Mouse (Mus musculus): ENCODE data around the gene Hoxb2.

The Hoxb2 gene

GRCm38 (mm10) chr11:96334998-96335397, 15.3 kb upstream of the Hoxb2 start:
- no peak for DNase-seq (ENCODE audit: low spot score in 2 of 2)

DNA sequence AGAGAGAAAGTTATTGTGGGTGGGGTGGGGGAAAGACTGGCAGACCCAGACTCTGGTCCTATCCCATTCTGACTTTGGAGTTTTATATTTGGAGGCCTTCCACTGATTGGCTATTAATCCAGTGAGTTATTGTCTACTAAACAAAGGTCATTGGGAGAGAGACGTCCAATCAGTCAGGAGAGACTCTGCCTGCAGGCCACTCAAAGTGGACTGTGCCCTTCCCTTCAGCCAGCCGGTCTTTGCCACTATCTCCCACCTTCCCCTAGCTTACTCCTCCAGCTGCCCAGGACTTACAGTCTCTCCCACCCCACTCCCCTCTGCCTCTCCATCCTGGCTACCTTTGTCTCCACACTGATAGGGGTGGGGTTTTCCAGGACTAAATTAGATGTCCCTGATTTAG, 13.7 kb upstream of the Hoxb2 start:
- DNase-seq (ENCODE audit: low spot score in 2 of 2): no peak

DNA sequence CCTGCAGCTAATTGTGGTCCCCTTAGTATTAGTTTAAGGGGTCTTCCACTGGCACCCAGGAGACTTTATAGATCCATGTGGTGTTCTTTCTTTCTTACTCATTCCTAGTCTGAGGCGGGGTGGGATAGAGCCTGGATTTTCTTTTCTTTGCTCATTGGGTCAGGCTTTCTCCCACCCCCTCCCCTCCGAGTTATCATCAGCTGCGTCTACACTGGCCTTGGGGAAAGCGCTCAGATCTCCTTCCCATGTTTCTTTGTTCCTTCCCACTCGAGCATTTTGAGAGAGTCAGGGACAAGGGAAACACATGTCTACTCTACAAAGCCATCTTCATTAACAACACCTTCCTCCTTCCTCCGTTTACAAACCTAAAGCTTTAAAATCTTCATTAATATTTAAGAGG, 13.3 kb upstream of the Hoxb2 start:
- DNase-seq (ENCODE audit: low spot score in 2 of 2): no peak

- DNase-seq (ENCODE audit: low spot score in 2 of 2): no peak
Observed at GRCm38 (mm10) chr11:96338957-96339855, 11.1 kb upstream of the Hoxb2 start.

DNA sequence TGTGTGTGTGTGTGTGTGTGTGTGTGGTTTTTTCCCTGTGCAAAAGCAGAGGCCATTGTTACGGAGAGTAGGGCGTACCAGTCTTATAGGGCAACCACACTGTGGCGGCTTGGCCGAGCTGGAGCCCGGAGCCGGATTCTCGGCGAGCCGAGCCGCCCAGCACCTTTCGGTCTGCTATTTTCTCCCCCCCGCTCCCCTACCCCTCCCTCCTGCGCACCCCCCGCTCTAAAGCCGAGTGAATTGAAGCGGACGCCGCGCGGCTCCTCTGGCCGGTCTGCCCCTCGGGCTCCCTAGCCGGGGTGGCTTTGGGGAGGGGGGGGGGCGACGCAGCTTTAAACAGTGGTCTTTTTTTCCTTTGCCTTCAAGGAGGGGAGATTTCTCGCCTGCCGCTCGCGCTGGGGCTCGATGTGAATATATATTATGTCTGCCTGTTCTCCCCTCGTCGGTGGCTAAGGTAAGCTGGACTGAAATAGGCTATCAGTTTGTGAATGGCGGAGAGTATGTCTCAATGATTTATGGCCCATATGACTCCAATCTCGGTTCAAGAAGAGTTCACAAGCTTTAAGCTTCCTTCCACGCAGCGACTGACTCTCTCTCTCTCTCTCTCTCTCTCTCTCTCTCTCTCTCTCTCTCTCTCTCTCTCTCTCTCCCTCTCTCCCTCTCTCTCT, 9.5 kb upstream of the Hoxb2 start:
- no peak for DNase-seq (ENCODE audit: low spot score in 2 of 2)

GRCm38 (mm10) chr11:96341701-96342575, 8.4 kb upstream of the Hoxb2 start:
- no peak for DNase-seq (ENCODE audit: low spot score in 2 of 2)

DNA sequence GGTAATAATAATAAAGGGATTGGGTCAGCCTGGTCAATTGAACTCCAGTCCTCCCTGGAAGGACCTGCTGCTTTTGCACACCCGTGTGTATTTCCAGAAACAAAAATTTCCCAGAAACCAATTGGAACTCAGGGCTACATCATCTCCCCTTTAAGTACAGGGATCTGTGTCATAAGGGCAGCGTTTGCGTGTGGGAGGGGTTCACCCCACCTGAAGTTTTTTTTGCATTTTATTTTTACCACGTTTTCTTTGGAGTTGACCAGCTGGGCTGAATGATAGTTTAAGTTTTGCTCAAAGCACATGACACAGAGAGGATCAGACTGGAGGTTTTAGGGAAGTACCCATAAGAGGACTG, 7.8 kb upstream of the Hoxb2 start:
- no peak for DNase-seq (ENCODE audit: low spot score in 2 of 2)

DNA sequence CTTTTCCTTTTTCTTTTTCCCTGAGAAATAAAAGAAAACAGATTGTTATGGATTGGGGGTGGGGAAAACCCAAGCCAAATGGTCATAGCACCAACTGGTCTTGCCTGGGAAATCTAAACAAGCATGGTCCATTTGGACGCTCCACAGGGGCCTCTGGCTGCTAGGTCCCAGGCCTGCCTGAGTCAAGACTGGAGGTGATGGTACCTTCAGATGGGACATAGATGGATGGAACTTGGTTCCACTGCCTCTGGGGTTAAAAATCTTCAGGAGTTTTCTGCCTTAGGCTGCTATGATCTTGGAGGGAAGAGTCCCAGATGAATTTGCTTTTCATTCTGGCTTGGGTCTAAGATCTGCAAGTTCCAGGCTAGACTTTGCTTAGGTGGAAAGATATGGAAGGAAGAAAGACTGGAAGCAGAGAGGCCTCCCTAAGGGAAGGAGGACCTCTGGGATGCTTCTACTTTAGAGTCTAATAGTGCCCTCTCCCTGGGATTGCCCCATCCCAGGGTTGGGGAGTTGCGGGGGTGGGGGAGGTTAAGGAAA, 7.0 kb upstream of the Hoxb2 start:
- no peak for DNase-seq (ENCODE audit: low spot score in 2 of 2)

- no peak for DNase-seq (ENCODE audit: low spot score in 2 of 2)
Observed at GRCm38 (mm10) chr11:96344061-96344877, 6.1 kb upstream of the Hoxb2 start.

GRCm38 (mm10) chr11:96344878-96345159, 5.5 kb upstream of the Hoxb2 start:
- no peak for DNase-seq (ENCODE audit: low spot score in 2 of 2)

- DNase-seq (ENCODE audit: low spot score in 2 of 2): no peak
Observed at GRCm38 (mm10) chr11:96345220-96345892, 5.0 kb upstream of the Hoxb2 start.

- DNase-seq (ENCODE audit: low spot score in 2 of 2): no peak
Observed at GRCm38 (mm10) chr11:96345893-96346806, 4.2 kb upstream of the Hoxb2 start.

- DNase-seq (ENCODE audit: low spot score in 2 of 2): no peak
Observed at GRCm38 (mm10) chr11:96346916-96347520, 3.3 kb upstream of the Hoxb2 start.

- DNase-seq (ENCODE audit: low spot score in 2 of 2): no peak
Observed at GRCm38 (mm10) chr11:96347717-96348116, 2.6 kb upstream of the Hoxb2 start.

GRCm38 (mm10) chr11:96348141-96348928, 2.0 kb upstream of the Hoxb2 start:
- DNase-seq (ENCODE audit: low spot score in 2 of 2): no peak

- DNase-seq (ENCODE audit: low spot score in 2 of 2): no peak
Observed at GRCm38 (mm10) chr11:96348988-96349387, 1.3 kb upstream of the Hoxb2 start.

GRCm38 (mm10) chr11:96349491-96350340, 609 bp upstream of the Hoxb2 start:
- DNase-seq (ENCODE audit: low spot score in 2 of 2): no peak

DNA sequence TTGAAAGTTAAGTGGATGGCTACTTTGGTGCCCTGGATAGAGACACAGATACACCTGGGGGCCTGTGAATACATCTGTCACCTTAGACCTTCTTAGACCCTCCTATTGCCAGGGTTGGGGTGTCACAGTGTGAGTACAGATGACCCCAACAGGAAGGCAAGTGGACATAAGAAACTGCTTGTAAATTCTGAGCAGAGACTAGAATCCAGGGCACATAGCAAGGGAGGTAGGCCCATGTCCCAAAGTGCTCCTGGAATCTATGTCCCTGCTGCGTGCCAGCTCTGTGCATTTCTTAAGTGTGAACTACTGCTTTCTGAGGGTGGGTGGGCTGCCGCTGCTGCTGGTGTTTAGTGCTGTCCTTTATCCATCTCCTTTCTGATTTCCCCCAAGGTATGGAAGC, 466 bp downstream of the Hoxb2 start:
- DNase-seq (ENCODE audit: low spot score in 2 of 2): no peak
